Mouse (Mus musculus): ENCODE measurements around the gene Lenep. TPM values are rescaled to one million over a fixed set of nuclear protein-coding genes. Genes with fewer than 3 reads are reported as not detected.

Gene Lenep
- polyA plus RNA-seq, 1 experiment from 2014 or later: not detected

DNA sequence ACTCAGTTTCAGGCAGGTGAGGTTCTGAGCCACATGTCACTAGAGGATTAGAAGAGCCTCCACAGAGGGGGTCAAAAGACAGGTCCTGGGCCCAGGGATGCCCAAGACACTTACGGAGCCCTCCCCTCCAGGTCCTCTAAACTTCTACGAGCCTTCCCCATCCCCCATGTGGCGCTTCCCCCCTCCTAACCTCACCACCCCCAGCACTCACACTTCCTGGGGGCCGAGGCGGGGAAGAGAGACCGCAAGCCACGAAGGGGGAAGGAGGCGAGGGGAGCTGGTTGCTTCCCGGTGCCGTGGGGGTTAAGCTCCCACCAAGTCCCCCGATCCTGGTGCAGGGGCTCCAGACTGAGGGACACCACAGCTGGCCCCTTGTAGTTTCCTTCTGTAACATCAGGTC lies 17.1 kb downstream of the Lenep start:
- DNase-seq (ENCODE audit: low spot score): no peak
- H3K4me1 ChIP-seq (ENCODE audit: control insufficient read depth, insufficient read depth, low read length): peaks cover 13% of the 10 kb centered on the region; the same call in 1 of the 2 replicates
- no peak overlapping the region; the same call in 1 of the 2 replicates for H3K27ac ChIP-seq (replicated peaks; ENCODE audit: low read depth, low read length)
- WGBS: 36% methylated on average over 8 of the region's 11 CpGs
- no peaks in the 10 kb centered on the region for H3K9me3 ChIP-seq (ENCODE audit: control insufficient read depth, low read length)
- H3K27me3 ChIP-seq (replicated peaks; ENCODE audit: control insufficient read depth, insufficient read depth, low read length): no peaks in the 10 kb centered on the region
- H3K4me3 ChIP-seq (ENCODE audit: low read depth, low read length): no peak overlapping the region
- no peak overlapping the region for H3K4me2 ChIP-seq (ENCODE audit: low read depth, low read length)
- no peaks in the 10 kb centered on the region for H3K36me3 ChIP-seq (ENCODE audit: control insufficient read depth, insufficient read depth, low read length)
- 0 out of 2 replicates have a peak overlapping the region, but pooled peaks have one; percentile 1 for H3K9ac ChIP-seq (ENCODE audit: low read depth, low read length)
- ATAC-seq (ENCODE audit: low read depth): no peak

DNA sequence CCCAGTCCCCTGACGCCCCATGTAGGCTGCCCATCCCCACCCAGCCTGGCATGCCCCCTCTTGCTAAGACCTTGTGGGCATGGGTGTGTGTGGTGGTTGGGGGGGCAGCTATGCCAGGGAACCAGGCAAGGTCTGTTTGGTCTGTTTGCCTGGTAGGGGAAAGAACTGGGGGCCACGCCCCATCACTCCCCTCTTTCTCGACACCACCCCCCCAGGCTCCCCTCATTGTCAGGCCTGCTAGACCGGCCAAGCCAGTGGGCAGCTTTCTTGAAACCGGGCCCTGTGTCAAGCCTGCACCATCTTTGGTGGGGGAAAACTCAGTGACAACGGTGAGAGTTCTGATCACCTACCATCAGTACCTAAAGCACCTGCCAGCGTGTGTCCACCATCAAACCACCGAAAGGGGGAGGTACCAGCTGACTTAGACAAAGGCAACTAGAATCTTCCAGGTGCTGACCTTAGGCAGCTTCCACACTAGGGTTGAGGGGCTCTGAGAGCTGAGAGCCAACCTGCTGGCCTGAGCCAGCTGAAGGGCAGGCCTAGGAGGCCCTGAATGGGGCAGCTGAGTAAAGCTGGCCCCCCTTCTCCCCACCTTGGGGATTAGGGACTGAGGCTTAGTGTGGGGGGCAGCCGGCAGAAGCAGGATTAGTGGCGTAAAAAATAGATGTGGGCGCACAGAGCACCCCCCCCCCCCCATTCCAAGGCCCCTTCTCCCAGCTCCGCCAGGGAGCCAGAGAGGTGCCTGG lies 18.1 kb downstream of the Lenep start:
- peak; percentile 38; the same call in 1 of the 2 replicates for ATAC-seq (ENCODE audit: low read depth)
- peak overlapping the region; percentile 7; the same call in 1 of the 2 replicates for H3K4me2 ChIP-seq (ENCODE audit: low read depth, low read length)
- H3K27me3 ChIP-seq (replicated peaks; ENCODE audit: control insufficient read depth, insufficient read depth, low read length): no peaks in the 10 kb centered on the region
- WGBS: 57% methylated on average over 9 of the region's 12 CpGs
- no peak overlapping the region for H3K4me3 ChIP-seq (ENCODE audit: low read depth, low read length)
- 0 out of 2 replicates have a peak, but pooled peaks cover under 1% of the 10 kb centered on the region for H3K36me3 ChIP-seq (ENCODE audit: control insufficient read depth, insufficient read depth, low read length)
- DNase-seq (ENCODE audit: low spot score): no peak
- H3K9me3 ChIP-seq (ENCODE audit: control insufficient read depth, low read length): no peaks in the 10 kb centered on the region
- H3K4me1 ChIP-seq (ENCODE audit: control insufficient read depth, insufficient read depth, low read length): peaks cover 13% of the 10 kb centered on the region; the same call in 1 of the 2 replicates
- 0 out of 2 replicates have a peak overlapping the region, but pooled peaks have one; percentile 19 for H3K9ac ChIP-seq (ENCODE audit: low read depth, low read length)
- H3K27ac ChIP-seq (replicated peaks; ENCODE audit: low read depth, low read length): no peak overlapping the region; the same call in 1 of the 2 replicates

DNA sequence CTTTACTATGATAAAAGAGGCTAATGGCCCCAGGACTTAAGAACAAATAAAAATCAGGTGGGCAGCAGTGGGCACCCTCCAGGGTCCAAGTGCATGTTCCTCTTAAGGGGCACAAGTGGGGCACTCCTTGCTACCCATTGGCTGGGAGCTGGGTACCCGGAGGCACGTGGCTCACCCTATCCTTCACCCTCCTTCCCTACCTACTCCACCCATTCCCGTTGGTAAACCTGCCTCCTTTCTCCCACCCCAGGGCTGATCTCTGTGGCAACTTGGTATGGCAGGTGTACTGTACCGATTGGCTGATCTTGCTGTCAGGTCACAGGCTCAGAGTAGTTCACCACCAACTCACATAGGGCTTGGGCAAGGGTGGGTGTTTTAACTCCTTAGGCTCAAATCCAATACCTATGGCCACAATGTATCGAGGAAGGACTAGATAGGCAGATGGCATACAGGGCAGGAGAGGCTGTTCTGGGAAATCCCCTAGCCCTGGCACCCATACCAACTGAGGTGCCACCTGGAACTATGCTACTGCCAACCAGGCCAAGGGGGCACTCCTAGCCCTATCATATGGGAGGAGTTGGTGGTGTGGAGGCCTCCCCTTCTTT lies 18.8 kb downstream of the Lenep start:
- Histone ChIP-seq H3K9ac (ENCODE audit: low read depth, low read length) (no peak overlapping the region), H3K4me1 (ENCODE audit: control insufficient read depth, insufficient read depth, low read length) (peaks cover 13% of the 10 kb centered on the region; the same call in 1 of the 2 replicates), H3K4me2 (ENCODE audit: low read depth, low read length) (no peak overlapping the region), H3K36me3 (ENCODE audit: control insufficient read depth, insufficient read depth, low read length) (0 out of 2 replicates have a peak, but pooled peaks cover 5% of the 10 kb centered on the region), H3K27ac (replicated peaks; ENCODE audit: low read depth, low read length) (no peak overlapping the region), H3K27me3 (replicated peaks; ENCODE audit: control insufficient read depth, insufficient read depth, low read length) (no peaks in the 10 kb centered on the region), H3K9me3 (ENCODE audit: control insufficient read depth, low read length) (no peaks in the 10 kb centered on the region), H3K4me3 (ENCODE audit: low read depth, low read length) (no peak overlapping the region)
- ATAC-seq (ENCODE audit: low read depth) (no peak), DNase-seq (ENCODE audit: low spot score) (no peak)
- 76% methylated on average over 5 of the region's 5 CpGs for WGBS

DNA sequence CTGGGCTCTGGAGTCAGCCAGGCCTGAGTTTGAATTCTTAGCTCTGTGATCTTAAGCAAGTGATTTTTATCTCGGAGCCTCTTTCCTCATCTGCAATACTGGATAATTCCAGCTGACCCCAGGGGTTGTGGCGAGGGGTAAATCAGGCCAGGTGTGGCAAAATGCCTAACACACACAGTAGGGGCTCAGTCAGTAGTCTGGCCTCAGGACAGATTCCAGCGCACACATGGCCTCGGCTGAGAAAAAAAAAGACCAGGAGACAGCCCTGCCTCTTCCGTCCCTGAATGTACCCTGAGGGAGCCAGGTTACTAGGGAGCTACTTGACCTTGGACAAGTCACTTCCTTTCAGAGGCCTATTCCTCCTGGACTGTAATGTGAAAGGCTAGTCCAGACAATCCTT lies 19.6 kb downstream of the Lenep start:
- Histone ChIP-seq H3K4me2 (ENCODE audit: low read depth, low read length) (no peak overlapping the region), H3K36me3 (ENCODE audit: control insufficient read depth, insufficient read depth, low read length) (0 out of 2 replicates have a peak, but pooled peaks cover 5% of the 10 kb centered on the region), H3K9ac (ENCODE audit: low read depth, low read length) (no peak overlapping the region), H3K9me3 (ENCODE audit: control insufficient read depth, low read length) (no peaks in the 10 kb centered on the region), H3K4me3 (ENCODE audit: low read depth, low read length) (no peak overlapping the region), H3K27me3 (replicated peaks; ENCODE audit: control insufficient read depth, insufficient read depth, low read length) (no peaks in the 10 kb centered on the region), H3K4me1 (ENCODE audit: control insufficient read depth, insufficient read depth, low read length) (peaks cover 13% of the 10 kb centered on the region; the same call in 1 of the 2 replicates), H3K27ac (replicated peaks; ENCODE audit: low read depth, low read length) (no peak overlapping the region)
- 63% methylated on average over 5 of the region's 5 CpGs for WGBS
- DNase-seq (ENCODE audit: low spot score) (no peak), ATAC-seq (ENCODE audit: low read depth) (no peak)

DNA sequence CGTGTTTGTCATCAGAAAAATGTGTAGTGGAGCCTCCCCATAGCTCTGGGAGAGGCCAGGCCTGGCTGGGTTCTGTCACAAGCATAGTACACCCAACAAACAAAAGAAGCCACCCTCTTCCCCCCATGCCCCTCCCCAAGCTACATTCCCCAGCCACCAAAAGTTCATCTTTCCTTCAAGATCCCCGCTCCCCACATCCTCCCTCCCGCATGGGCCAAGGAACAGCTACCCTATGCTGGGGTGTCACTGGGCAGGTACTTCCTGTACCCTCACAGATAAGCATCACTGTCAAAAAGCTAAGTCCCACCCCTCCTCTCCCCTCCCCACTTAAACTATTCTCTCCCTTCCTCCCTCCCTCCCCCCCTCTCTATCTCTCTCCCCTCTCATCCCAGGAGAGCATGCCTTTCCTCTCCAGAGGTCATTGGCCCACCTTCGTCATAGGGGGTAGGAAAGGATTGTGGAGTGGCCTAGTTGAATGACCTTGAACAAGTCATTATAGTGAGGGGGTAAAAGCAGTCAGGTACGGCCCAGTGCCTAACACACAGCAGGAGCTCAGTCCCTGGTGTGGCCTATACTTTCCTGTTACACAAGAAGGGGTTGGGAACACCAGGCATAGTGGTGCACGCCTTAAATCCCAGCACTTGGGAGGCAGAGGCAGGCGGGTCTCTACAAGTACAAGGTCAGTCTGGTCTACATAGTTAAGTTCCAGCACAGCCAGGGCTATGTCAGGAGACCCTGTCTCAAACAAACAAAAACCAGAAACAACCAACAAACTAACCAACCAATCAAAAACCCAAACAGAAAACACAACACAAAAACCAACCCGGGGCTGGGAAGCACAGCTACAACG lies 20.3 kb downstream of the Lenep start:
- Histone ChIP-seq H3K4me1 (ENCODE audit: control insufficient read depth, insufficient read depth, low read length) (peaks cover 13% of the 10 kb centered on the region; the same call in 1 of the 2 replicates), H3K4me3 (ENCODE audit: low read depth, low read length) (no peak overlapping the region), H3K27ac (replicated peaks; ENCODE audit: low read depth, low read length) (no peak overlapping the region), H3K27me3 (replicated peaks; ENCODE audit: control insufficient read depth, insufficient read depth, low read length) (no peaks in the 10 kb centered on the region), H3K36me3 (ENCODE audit: control insufficient read depth, insufficient read depth, low read length) (0 out of 2 replicates have a peak, but pooled peaks cover 5% of the 10 kb centered on the region), H3K4me2 (ENCODE audit: low read depth, low read length) (no peak overlapping the region), H3K9ac (ENCODE audit: low read depth, low read length) (no peak overlapping the region), H3K9me3 (ENCODE audit: control insufficient read depth, low read length) (no peaks in the 10 kb centered on the region)
- ATAC-seq (ENCODE audit: low read depth) (no peak), DNase-seq (ENCODE audit: low spot score) (no peak)
- WGBS: 84% methylated on average over 9 of the region's 9 CpGs

DNA sequence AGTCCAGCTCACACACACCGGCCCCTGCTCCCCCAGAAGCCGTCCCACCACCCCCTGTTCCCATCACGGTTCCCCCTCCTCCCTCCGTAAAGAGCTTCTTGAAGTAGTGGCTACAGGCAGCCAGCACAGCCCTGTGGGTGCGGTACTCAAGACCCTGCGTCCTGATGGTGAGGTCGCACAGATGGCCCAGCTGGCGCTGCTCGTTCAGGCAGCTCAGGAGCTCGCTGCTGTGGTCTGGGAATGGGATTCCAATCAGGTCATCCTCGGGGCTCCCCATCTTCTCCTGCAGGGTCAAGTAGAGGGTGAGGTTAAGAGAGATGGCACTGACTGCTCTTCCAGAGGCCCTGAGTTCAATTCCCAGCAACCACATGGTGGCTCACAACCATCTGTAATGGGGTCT lies 21.4 kb downstream of the Lenep start:
- DNase-seq (ENCODE audit: low spot score) (no peak), ATAC-seq (ENCODE audit: low read depth) (no peak)
- no peak overlapping the region for H3K4me2 ChIP-seq (ENCODE audit: low read depth, low read length)
- no peaks in the 10 kb centered on the region for H3K9me3 ChIP-seq (ENCODE audit: control insufficient read depth, low read length)
- no peak overlapping the region for H3K9ac ChIP-seq (ENCODE audit: low read depth, low read length)
- no peaks in the 10 kb centered on the region for H3K27me3 ChIP-seq (replicated peaks; ENCODE audit: control insufficient read depth, insufficient read depth, low read length)
- H3K27ac ChIP-seq (replicated peaks; ENCODE audit: low read depth, low read length): no peak overlapping the region
- 0 out of 2 replicates have a peak, but pooled peaks cover 8% of the 10 kb centered on the region for H3K4me1 ChIP-seq (ENCODE audit: control insufficient read depth, insufficient read depth, low read length)
- 0 out of 2 replicates have a peak, but pooled peaks cover 5% of the 10 kb centered on the region for H3K36me3 ChIP-seq (ENCODE audit: control insufficient read depth, insufficient read depth, low read length)
- H3K4me3 ChIP-seq (ENCODE audit: low read depth, low read length): no peak overlapping the region
- WGBS: 80% methylated on average over 11 of the region's 11 CpGs

DNA sequence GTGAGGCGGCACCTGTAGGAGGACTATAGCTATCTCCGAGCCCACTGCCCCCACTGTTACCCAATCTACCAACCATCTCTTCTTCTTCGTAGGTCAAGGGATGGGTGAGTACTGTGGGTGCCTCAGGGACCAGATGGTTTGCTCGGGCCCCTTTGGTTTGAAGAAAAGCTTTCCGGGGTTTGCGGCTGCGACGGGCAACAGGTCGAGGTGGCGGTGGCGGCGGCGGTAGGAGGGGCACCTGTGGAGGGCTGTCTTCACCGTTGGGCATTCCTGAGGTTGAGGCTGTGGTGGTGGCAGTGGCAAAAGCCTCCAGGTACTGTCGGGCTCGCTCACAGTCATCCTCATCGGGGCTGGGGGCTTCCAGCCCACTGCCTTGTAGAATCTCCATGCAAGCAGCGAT lies 21.9 kb downstream of the Lenep start:
- Histone ChIP-seq H3K27ac (replicated peaks; ENCODE audit: low read depth, low read length) (no peak overlapping the region), H3K9me3 (ENCODE audit: control insufficient read depth, low read length) (no peaks in the 10 kb centered on the region), H3K4me2 (ENCODE audit: low read depth, low read length) (no peak overlapping the region), H3K27me3 (replicated peaks; ENCODE audit: control insufficient read depth, insufficient read depth, low read length) (no peaks in the 10 kb centered on the region), H3K36me3 (ENCODE audit: control insufficient read depth, insufficient read depth, low read length) (0 out of 2 replicates have a peak, but pooled peaks cover 5% of the 10 kb centered on the region), H3K4me3 (ENCODE audit: low read depth, low read length) (no peak overlapping the region), H3K9ac (ENCODE audit: low read depth, low read length) (no peak overlapping the region), H3K4me1 (ENCODE audit: control insufficient read depth, insufficient read depth, low read length) (0 out of 2 replicates have a peak, but pooled peaks cover 8% of the 10 kb centered on the region)
- 90% methylated on average over 17 of the region's 18 CpGs for WGBS
- no peak for DNase-seq (ENCODE audit: low spot score)
- ATAC-seq (ENCODE audit: low read depth): no peak

DNA sequence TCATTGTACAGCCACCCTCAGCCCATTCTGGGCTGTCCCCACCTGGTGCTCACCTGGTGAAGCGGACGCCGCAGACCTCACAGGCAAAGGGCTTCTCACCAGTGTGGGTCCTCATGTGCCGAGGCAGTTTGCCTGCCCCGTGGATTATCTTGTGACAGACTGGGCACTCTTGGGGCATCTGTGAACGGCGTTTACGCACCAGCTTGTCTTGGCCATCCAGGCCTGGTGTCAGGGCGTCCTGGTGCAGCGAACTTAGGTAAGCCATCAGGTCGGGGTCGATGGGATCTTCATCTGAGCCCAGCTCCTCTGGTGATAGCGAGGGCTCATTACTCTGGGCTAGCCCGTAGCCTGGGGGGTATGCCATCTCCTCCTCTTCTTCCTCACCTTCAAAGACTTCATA lies 22.3 kb downstream of the Lenep start:
- Histone ChIP-seq H3K4me1 (ENCODE audit: control insufficient read depth, insufficient read depth, low read length) (0 out of 2 replicates have a peak, but pooled peaks cover 3% of the 10 kb centered on the region), H3K4me3 (ENCODE audit: low read depth, low read length) (no peak overlapping the region), H3K27me3 (replicated peaks; ENCODE audit: control insufficient read depth, insufficient read depth, low read length) (no peaks in the 10 kb centered on the region), H3K4me2 (ENCODE audit: low read depth, low read length) (no peak overlapping the region), H3K9ac (ENCODE audit: low read depth, low read length) (no peak overlapping the region), H3K36me3 (ENCODE audit: control insufficient read depth, insufficient read depth, low read length) (0 out of 2 replicates have a peak, but pooled peaks cover 5% of the 10 kb centered on the region), H3K9me3 (ENCODE audit: control insufficient read depth, low read length) (no peaks in the 10 kb centered on the region), H3K27ac (replicated peaks; ENCODE audit: low read depth, low read length) (no peak overlapping the region)
- 94% methylated on average over 14 of the region's 14 CpGs for WGBS
- no peak for DNase-seq (ENCODE audit: low spot score)
- no peak for ATAC-seq (ENCODE audit: low read depth)
